Mouse (Mus musculus) embryonic fibroblast, embryonic 13.5 days (primary cell): ENCODE measurements around the gene Rbm6. TPM values are rescaled to one million over a fixed set of nuclear protein-coding genes. Genes with fewer than 3 reads are reported as not detected.

Experiments
- H3K27ac ChIP-seq: 2 replicates; pipeline ENCODE4 v1.5.1; 2012; ENCODE audit warnings: low read length, control low read depth, inconsistent platforms; ENCODE audit not compliant: insufficient read depth
- H3K4me1 ChIP-seq: 2 replicates; pipeline ENCODE4 v1.6.1; 2011; ENCODE audit warnings: low read length; ENCODE audit not compliant: control insufficient read depth, insufficient read depth
- H3K4me3 ChIP-seq: 2 replicates; pipeline ENCODE4 v1.5.1; 2011; ENCODE audit warnings: mild to moderate bottlenecking, control low read depth, low read length; ENCODE audit not compliant: insufficient read depth
- CTCF ChIP-seq: IDR thresholded peaks from 2 replicates; pipeline ENCODE4 v1.5.1; 2011; ENCODE audit warnings: mild to moderate bottlenecking, control low read depth, low read length, moderate library complexity, borderline replicate concordance; ENCODE audit not compliant: insufficient read depth
- POLR2A ChIP-seq: IDR thresholded peaks from 2 replicates; pipeline ENCODE4 v1.6.1; 2011; ENCODE audit warnings: low read depth, mild to moderate bottlenecking, control low read depth, low read length, moderate library complexity
- polyA plus RNA-seq: library from polyadenylated mRNA; stranded (reverse); fragments of >200 nt; gene quantifications from 2 replicates; pipeline ENCODE4 v1.2.4, GENCODE M21; 2011; ENCODE audit warnings: low read depth; ENCODE audit not compliant: missing spikeins, insufficient read length

Gene Rbm6
- 83.3 and 87.1 TPM in 2 replicates for polyA plus RNA-seq

DNA sequence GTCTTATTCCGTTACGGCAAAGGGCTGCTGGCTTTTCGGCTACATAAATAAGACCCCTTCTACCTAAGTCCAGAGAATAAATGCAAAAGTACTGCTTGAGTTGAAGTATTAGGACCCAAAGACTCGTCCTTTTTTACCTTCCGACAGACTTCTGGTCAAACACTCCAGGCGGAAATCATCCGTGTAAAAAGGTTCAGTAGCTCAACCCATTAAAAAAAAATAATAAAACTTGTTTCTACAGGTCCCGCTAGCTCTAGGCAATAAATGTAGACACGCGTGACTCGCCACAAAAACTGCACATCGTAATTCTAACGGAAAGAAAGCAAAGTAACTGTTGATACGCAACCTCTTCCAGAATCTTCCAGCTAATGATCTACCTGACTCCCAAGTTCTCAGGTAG, at the start of gene Rbm6:
TSS of gene Rbm6 (minus strand) at position 101 of the 400 bp plus-strand sequence.
- no peak for TF ChIP-seq CTCF
- TF ChIP-seq POLR2A = no peak
- Histone ChIP-seq H3K4me3 (peak within 1 kb of the TSS; percentile 100), H3K27ac (peak within 1 kb of the TSS; percentile 84), H3K4me1 (peaks cover 3% of the 10 kb centered on the region; the same call in 1 of the 2 replicates)

- Histone ChIP-seq H3K4me3 (no peak overlapping the region), H3K27ac (no peak overlapping the region), H3K4me1 (no peaks in the 10 kb centered on the region)
- TF ChIP-seq CTCF = no peak
- TF ChIP-seq POLR2A = no peak
These were observed 46.4 kb upstream of the Rbm6 start for GRCm38 (mm10) chr9:107919441-107919840.

GRCm38 (mm10) chr9:107918884-107919283, 45.8 kb upstream of the Rbm6 start:
- no peak for TF ChIP-seq POLR2A
- TF ChIP-seq CTCF = no peak
- Histone ChIP-seq H3K4me3 (no peak overlapping the region), H3K4me1 (no peaks in the 10 kb centered on the region), H3K27ac (no peak overlapping the region)

- TF ChIP-seq POLR2A (no peak), CTCF (no peak)
- H3K27ac ChIP-seq = no peak overlapping the region
- no peaks in the 10 kb centered on the region for H3K4me1 ChIP-seq
These were observed 45.0 kb upstream of the Rbm6 start for GRCm38 (mm10) chr9:107917895-107918608.

DNA sequence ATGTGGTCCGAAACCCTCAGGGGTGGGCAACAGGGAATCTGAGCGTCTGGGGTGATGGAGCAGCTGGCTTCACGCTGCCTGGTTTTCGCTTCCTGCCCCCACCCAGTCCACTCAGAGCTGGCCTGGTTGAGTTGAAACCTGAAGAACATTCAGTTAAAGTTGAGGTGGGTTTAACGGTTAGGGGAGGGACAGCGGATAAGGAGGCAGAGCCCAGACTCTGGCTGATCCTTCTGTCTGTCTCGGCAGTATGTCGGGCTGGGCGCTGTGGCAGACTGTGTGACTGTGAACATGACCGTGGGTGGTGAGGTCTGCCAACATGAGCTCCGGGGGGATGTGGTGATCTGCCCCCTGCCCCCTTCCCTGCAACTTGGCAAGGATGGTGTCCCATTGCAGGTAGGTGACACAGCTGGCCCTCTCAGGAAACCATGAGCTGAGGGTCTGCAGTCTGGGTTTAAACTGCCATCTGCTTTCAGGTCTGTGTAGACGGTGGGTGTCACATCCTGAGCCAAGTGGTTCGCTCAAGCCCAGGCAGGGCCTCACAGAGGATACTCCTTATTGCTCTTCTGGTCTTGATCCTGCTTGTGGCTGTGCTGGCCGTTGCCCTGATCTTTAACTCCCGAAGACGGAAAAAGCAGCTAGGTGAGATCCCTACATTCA, 41.9 kb upstream of the Rbm6 start:
- TF ChIP-seq CTCF (no peak), POLR2A (no peak)
- Histone ChIP-seq H3K4me3 (no peak overlapping the region), H3K27ac (no peak overlapping the region), H3K4me1 (no peaks in the 10 kb centered on the region)

More at GRCm38 (mm10) chr9:107917895-107918608, 45.0 kb upstream of the Rbm6 start:
- no peak overlapping the region for H3K4me3 ChIP-seq

DNA sequence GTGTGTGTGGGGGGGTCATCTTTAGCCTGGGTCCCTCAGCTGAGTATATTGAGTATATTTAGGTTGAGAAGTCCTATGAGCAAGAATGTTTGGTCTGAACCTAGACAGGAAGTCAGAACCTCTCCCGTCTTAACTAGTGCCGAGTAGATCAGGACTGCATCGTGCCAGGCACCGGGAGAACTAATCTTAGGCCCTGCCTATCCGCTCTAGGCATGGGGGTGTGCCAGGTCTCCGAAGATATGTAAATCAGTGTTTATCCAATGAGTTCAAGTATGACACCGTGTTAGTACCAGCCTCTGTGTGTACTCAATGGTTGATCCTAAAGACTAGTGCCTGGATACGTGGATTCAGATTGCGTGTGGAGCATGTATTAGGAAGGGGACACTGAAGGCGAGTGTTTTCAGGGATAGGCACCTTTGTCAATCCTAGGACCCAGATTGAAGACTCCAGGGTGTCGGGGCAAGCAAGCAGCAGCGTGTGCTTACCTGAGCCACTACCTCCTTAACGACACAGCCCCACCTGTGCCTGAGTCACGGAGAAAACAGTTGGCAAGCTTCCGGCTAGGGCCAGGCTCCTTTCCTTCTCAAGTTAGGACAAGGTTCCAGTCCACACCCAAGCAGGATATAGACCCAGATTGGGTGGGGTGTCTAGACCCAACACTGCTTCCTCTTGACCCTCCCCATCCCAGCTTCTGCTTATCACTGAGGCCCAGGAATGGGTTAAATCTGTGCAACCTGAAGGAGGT, 37.2 kb upstream of the Rbm6 start:
- TF ChIP-seq POLR2A (no peak), CTCF (no peak)
- H3K4me1 ChIP-seq = no peaks in the 10 kb centered on the region
- no peak overlapping the region for H3K27ac ChIP-seq
- no peak overlapping the region for H3K4me3 ChIP-seq

DNA sequence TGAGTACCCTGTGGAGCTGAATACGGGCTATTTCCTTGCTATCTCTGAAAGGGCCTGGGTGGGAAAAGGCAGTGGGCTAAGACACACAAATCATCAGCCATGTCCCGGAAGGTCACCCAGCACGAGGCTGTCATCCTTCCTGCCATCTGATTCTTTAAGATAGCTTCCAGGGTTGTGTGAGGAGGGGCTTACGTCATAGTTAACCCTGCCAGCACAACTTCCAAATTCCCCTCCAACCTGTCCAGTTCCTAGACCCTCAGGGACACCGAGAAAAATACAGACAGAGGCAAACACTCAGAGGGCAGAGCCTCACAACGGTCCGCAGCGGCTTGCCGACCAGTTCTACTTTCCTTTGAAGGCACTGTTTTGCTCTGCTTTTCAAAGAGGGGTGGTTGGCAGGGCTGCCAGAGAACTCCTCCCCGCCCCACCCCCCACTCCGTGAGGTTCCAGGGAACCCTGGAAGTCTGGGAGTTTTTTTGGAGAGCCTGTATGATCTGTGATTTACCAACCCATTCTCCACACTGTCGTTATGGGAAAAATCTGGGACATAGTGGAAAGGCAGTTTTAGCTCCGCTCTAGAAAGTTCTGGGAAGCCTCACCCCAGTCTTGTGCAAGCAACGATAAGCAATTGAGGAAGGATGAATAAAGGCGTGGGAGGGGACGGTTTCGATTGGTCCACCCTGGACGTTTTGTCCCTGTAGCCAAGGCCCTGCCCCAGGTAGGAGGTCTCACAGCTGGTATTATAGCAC, 35.5 kb upstream of the Rbm6 start:
- H3K27ac ChIP-seq = no peak overlapping the region
- H3K4me3 ChIP-seq = no peak overlapping the region
- no peak for TF ChIP-seq POLR2A
- no peak for TF ChIP-seq CTCF
- no peaks in the 10 kb centered on the region for H3K4me1 ChIP-seq

DNA sequence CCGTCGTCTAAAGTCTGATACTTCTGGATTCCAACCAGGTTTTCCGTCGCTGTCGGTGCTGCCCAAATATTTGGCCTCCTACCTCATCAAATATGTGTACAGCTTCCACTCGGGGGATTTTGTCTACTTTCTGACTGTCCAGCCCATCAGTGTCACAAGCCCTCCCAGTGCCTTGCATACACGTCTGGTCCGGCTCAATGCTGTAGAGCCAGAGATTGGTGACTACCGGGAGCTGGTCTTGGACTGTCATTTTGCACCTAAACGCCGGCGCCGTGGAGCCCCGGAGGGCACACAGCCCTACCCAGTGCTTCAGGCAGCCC, 34.7 kb upstream of the Rbm6 start:
- Histone ChIP-seq H3K4me3 (no peak overlapping the region), H3K27ac (no peak overlapping the region), H3K4me1 (no peaks in the 10 kb centered on the region)
- no peak for TF ChIP-seq CTCF

GRCm38 (mm10) chr9:107906967-107907800, 34.1 kb upstream of the Rbm6 start:
- TF ChIP-seq POLR2A = no peak
- TF ChIP-seq CTCF = no peak
- no peaks in the 10 kb centered on the region for H3K4me1 ChIP-seq
- no peak overlapping the region for H3K4me3 ChIP-seq
- no peak overlapping the region for H3K27ac ChIP-seq
